Comparison of ENCODE assay signal across 27 mouse cellular contexts in genomic region chr1:156642813-156643212, GRCm38 (mm10). TPM values are rescaled to one million over a fixed set of nuclear protein-coding genes. Genes with fewer than 3 reads are reported as not detected.
A peak's percentile ranks its signal among the peaks of the same experiment; 100 is the strongest.
DNase-seq lines count a peak whose midpoint lies in the region; ATAC-seq and TF ChIP-seq lines count a peak whose summit lies in the region.
"Had no signal": no experiment of that assay in that cellular context is flagged by ENCODE, and none has a peak within 500 bp of the region (broad histone marks: within the 10 kb centered on the region; RNA-seq: fewer than 3 reads in every experiment).

No protein-coding gene starts in this region.

- peak; percentile 48 for DNase-seq in forebrain, embryonic 11.5 days (ENCODE audit: low spot score)
- DNase-seq in MEL (ENCODE audit: low read depth, low spot score) = peak; percentile 19
- DNase-seq in gastrocnemius, adult 8-10 months (ENCODE audit: low spot score in 2 of 2) = no peak
- no peak for DNase-seq in cerebellum, adult 18-20 months
- DNase-seq: adrenal gland, postnatal 10 days; cerebellum, adult 9-11 months; gastrocnemius, postnatal 25 days; heart, postnatal 10 days; kidney, adult 9 months; kidney, postnatal 25 days; lung, adult 2 months; lung, postnatal 14 days; thymus, adult 2 months; thymus, postnatal 4 days had no signal

- no peaks in the 10 kb centered on the region; the same call in 1 of the 2 replicates for H3K4me1 ChIP-seq in forebrain, embryonic 11.5 days (replicated peaks; ENCODE audit: control insufficient read depth, insufficient read depth, low read length)
- H3K4me1 ChIP-seq in forebrain, embryonic 12.5 days = peaks cover 18% of the 10 kb centered on the region
- peaks cover 0 to 12% of the 10 kb centered on the region in 2 experiments; a peak in 3 of 4 replicates for H3K4me1 ChIP-seq in MEL (ENCODE audit: control insufficient read depth in 1 of 2, insufficient read depth in 2 of 2, low read length in 2 of 2)
- H3K4me1 ChIP-seq in embryonic facial prominence, embryonic 15.5 days = peaks cover 26% of the 10 kb centered on the region

- peaks cover 7% of the 10 kb centered on the region; the same call in 1 of the 2 replicates for H3K36me3 ChIP-seq in forebrain, embryonic 11.5 days (ENCODE audit: control insufficient read depth, insufficient read depth, low read length)
- H3K36me3 ChIP-seq in forebrain, embryonic 12.5 days (replicated peaks) = peaks cover 40% of the 10 kb centered on the region
- peaks cover 1 to 12% of the 10 kb centered on the region in 2 experiments for H3K36me3 ChIP-seq in MEL (ENCODE audit: control insufficient read depth in 1 of 2, insufficient read depth in 2 of 2, low read length in 2 of 2)
- H3K36me3 ChIP-seq in embryonic facial prominence, embryonic 15.5 days = peaks cover 36% of the 10 kb centered on the region

- no peak overlapping the region for H3K27ac ChIP-seq in forebrain, embryonic 11.5 days (ENCODE audit: low read depth, low read length)
- H3K27ac ChIP-seq in forebrain, embryonic 12.5 days = no peak overlapping the region
- no peak overlapping the region for H3K27ac ChIP-seq in MEL (ENCODE audit: control insufficient read depth, low read depth, low read length)
- peak overlapping the region; percentile 48 for H3K27ac ChIP-seq in embryonic facial prominence, embryonic 15.5 days (replicated peaks)
- H3K27ac ChIP-seq: heart, embryonic 13.5 days; hindbrain, embryonic 14.5 days; layer of hippocampus, adult 2 months; liver, embryonic 14.5 days; midbrain, embryonic 12.5 days; neural tube, embryonic 13.5 days had no signal

- no peaks in the 10 kb centered on the region for H3K27me3 ChIP-seq in forebrain, embryonic 11.5 days (ENCODE audit: control insufficient read depth, insufficient read depth, low read length)
- H3K27me3 ChIP-seq in forebrain, embryonic 12.5 days = no peaks in the 10 kb centered on the region
- H3K27me3 ChIP-seq in MEL (ENCODE audit: control insufficient read depth in 1 of 2, insufficient read depth in 2 of 2, low read length in 2 of 2) = no peaks in the 10 kb centered on the region
- no peaks in the 10 kb centered on the region for H3K27me3 ChIP-seq in embryonic facial prominence, embryonic 15.5 days
- H3K27me3 ChIP-seq: heart, embryonic 13.5 days; midbrain, embryonic 12.5 days; neural tube, embryonic 13.5 days; Patski had no signal

- H3K4me2 ChIP-seq in forebrain, embryonic 11.5 days (ENCODE audit: low read depth, low read length, severe bottlenecking) = no peak overlapping the region
- H3K4me2 ChIP-seq in forebrain, embryonic 12.5 days = no peak overlapping the region
- no peak overlapping the region for H3K4me2 ChIP-seq in embryonic facial prominence, embryonic 15.5 days (replicated peaks)
- H3K4me2 ChIP-seq: heart, embryonic 13.5 days; hindbrain, embryonic 14.5 days; midbrain, embryonic 12.5 days; neural tube, embryonic 13.5 days had no signal

- TF ChIP-seq POLR2A in MEL (IDR thresholded peaks at IDR 0.05; ENCODE audit: control insufficient read depth in 1 of 2, insufficient read depth in 1 of 2, low read depth in 1 of 2, low read length in 2 of 2, poor library complexity in 1 of 2) = no peak

- no peak for TF ChIP-seq EP300 in MEL (IDR thresholded peaks at IDR 0.05; ENCODE audit: low read depth in 1 of 2, low read length in 2 of 2)

- H3K9ac ChIP-seq in forebrain, embryonic 11.5 days (ENCODE audit: low read length) = no peak overlapping the region
- H3K9ac ChIP-seq in forebrain, embryonic 12.5 days = no peak overlapping the region
- H3K9ac ChIP-seq in MEL (ENCODE audit: control insufficient read depth, low read depth, low read length, poor library complexity, severe bottlenecking) = no peak overlapping the region
- no peak overlapping the region for H3K9ac ChIP-seq in embryonic facial prominence, embryonic 15.5 days
- H3K9ac ChIP-seq: heart, embryonic 13.5 days; hindbrain, embryonic 14.5 days; liver, embryonic 14.5 days; midbrain, embryonic 12.5 days; neural tube, embryonic 13.5 days had no signal

- TF ChIP-seq RAD21 in MEL (IDR thresholded peaks at IDR 0.05; ENCODE audit: low read depth, low read length) = no peak

- WGBS in forebrain, embryonic 11.5 days = 66% methylated on average over 12 of the region's 12 CpGs
- 63% methylated on average over 12 of the region's 12 CpGs for WGBS in forebrain, embryonic 12.5 days
- WGBS in embryonic facial prominence, embryonic 15.5 days = 53% methylated on average over 12 of the region's 12 CpGs

- no peak for ATAC-seq in forebrain, embryonic 11.5 days (replicated peaks; ENCODE audit: low FRiP score)
- no peak for ATAC-seq in forebrain, embryonic 12.5 days (ENCODE audit: low FRiP score)
- ATAC-seq in embryonic facial prominence, embryonic 15.5 days (ENCODE audit: insufficient number of reproducible peaks, low FRiP score, low TSS enrichment, low read depth) = peak; percentile 61; the same call in 1 of the 2 replicates
- peak; percentile 49; the same call in 1 of the 2 replicates for ATAC-seq in megakaryocyte progenitor cell, adult 5-6 weeks (replicated peaks; ENCODE audit: poor library complexity)
- ATAC-seq: forebrain, embryonic 14.5 days; intestine, postnatal 0 days; Patski had no signal

- no peaks in the 10 kb centered on the region for H3K9me3 ChIP-seq in forebrain, embryonic 11.5 days (ENCODE audit: control insufficient read depth, low read length)
- no peaks in the 10 kb centered on the region for H3K9me3 ChIP-seq in forebrain, embryonic 12.5 days
- no peaks in the 10 kb centered on the region for H3K9me3 ChIP-seq in MEL (replicated peaks; ENCODE audit: insufficient read depth, low read length)
- H3K9me3 ChIP-seq in embryonic facial prominence, embryonic 15.5 days (replicated peaks) = no peaks in the 10 kb centered on the region
- H3K9me3 ChIP-seq: G1E; heart, embryonic 13.5 days; midbrain, embryonic 12.5 days; neural tube, embryonic 13.5 days had no signal

- no peak for TF ChIP-seq CTCF in MEL (IDR thresholded peaks at IDR 0.05 in 2 of 3, conservative IDR thresholded peaks at IDR 0.05 in 1 of 3; ENCODE audit: control insufficient read depth in 1 of 3, insufficient read depth in 1 of 3, low read depth in 2 of 3, low read length in 3 of 3, poor library complexity in 1 of 3, severe bottlenecking in 1 of 3)

- no peak overlapping the region for H3K4me3 ChIP-seq in forebrain, embryonic 11.5 days (ENCODE audit: low read depth, low read length)
- no peak overlapping the region for H3K4me3 ChIP-seq in forebrain, embryonic 12.5 days (replicated peaks)
- no peak overlapping the region for H3K4me3 ChIP-seq in MEL (ENCODE audit: control insufficient read depth in 1 of 2, insufficient read depth in 1 of 2, low read depth in 2 of 2, low read length in 2 of 2)
- H3K4me3 ChIP-seq in embryonic facial prominence, embryonic 15.5 days (replicated peaks) = no peak overlapping the region
- H3K4me3 ChIP-seq: heart, embryonic 13.5 days; layer of hippocampus, adult 2 months; midbrain, embryonic 12.5 days; neural tube, embryonic 13.5 days had no signal

- H3K79me2 ChIP-seq in MEL (ENCODE audit: control insufficient read depth, insufficient read depth, low read length, poor library complexity) = no peaks in the 10 kb centered on the region

TF ChIP-seq in MEL, 35 proteins besides CTCF, POLR2A, EP300 and RAD21:
- TF ChIP-seq GATA1 (IDR thresholded peaks at IDR 0.05; ENCODE audit: low read depth, low read length) = 0 out of 2 replicates have a peak, but pooled peaks have one; percentile 33
- no peak for TF ChIP-seq TCF12 (IDR thresholded peaks at IDR 0.05; ENCODE audit: low read depth, low read length)
- no peak for TF ChIP-seq USF1 (IDR thresholded peaks at IDR 0.05; ENCODE audit: low read depth, low read length)
- peak; percentile 30; the same call in 1 of the 2 replicates for TF ChIP-seq BHLHE40 (IDR thresholded peaks at IDR 0.05; ENCODE audit: borderline replicate concordance, low read depth, low read length)

RNA-seq across cellular contexts. Expression of gene Tor3a, which starts 31.3 kb away (rescaled TPM):
- polyA plus RNA-seq in forebrain, embryonic 11.5 days (2014; fragmentation: Nextera tagmentation; extraction: Ambion mirVana) = 5.2 and 7.8 TPM in 2 replicates
- polyA plus RNA-seq in forebrain, embryonic 12.5 days (2016; fragmentation: Nextera tagmentation; extraction: Ambion mirVana) = 4.1 and 5.3 TPM in 2 replicates
- 6.7 and 7.1 TPM in 2 replicates for total RNA-seq in MEL (2012; rRNA removed)
- polyA plus RNA-seq in MEL (2012; ENCODE audit: insufficient read depth in 1 of 2, insufficient read length in 2 of 2, low read depth in 1 of 2, low replicate concordance in 2 of 2, missing spikeins in 1 of 2) = 1 to 10 TPM in 1 of 2 experiments, not detected in 1; 9.4 TPM
- polyA plus RNA-seq in embryonic facial prominence, embryonic 15.5 days (2015; fragmentation: Nextera tagmentation; extraction: Ambion mirVana) = 13.7 and 15.4 TPM in 2 replicates
- 15.4 and 17.0 TPM in 2 replicates for total RNA-seq in megakaryocyte progenitor cell, adult 5-6 weeks (2015)
- 22.6 and 24.6 TPM in 2 replicates for total RNA-seq in megakaryocyte progenitor cell, adult 5-6 weeks (2017)
- 1 to 10 TPM; 2.5 to 5.3 (median 4.2) TPM for total RNA-seq in gastrocnemius, adult 8-10 months (2022)

Comparison
In these comparisons a context has a peak if more than half of its experiments do, and no peak if none do; other contexts are left out.
1. ATAC-seq: peak in embryonic facial prominence, embryonic 15.5 days (single experiment) and megakaryocyte progenitor cell, adult 5-6 weeks (single experiment); none in forebrain, embryonic 11.5 days (single experiment) and forebrain, embryonic 12.5 days (single experiment).
2. DNase-seq: peak in forebrain, embryonic 11.5 days (single experiment) and MEL (single experiment); none in gastrocnemius, adult 8-10 months (0 of 2) and cerebellum, adult 18-20 months (0 of 2).